Mouse (Mus musculus): ENCODE measurements at regions not wholly inside any gene's neighbourhood (a gene's known extent, or its start where the extent isn't known, plus 50 kb on each side); places are given as distances from the start of the nearest gene placed in this dataset.
"Not testable (repeated sequence)": the region's sequence is repeated elsewhere in the genome, so short reads cannot be mapped to it uniquely, and the experiment has no call there.

- no peak for DNase-seq
Observed at GRCm38 (mm10) chr6:6496789-6497188, 81.7 kb downstream of the Sem1 start.

GRCm38 (mm10) chr6:6496336-6496735 lies 82.1 kb downstream of the Sem1 start:
- no peak for DNase-seq

GRCm38 (mm10) chr6:6488191-6488590 lies 90.3 kb downstream of the Sem1 start:
- peak; percentile 16 for DNase-seq

- DNase-seq = not testable (repeated sequence)
Observed at GRCm38 (mm10) chr6:6481596-6481995, 96.9 kb downstream of the Sem1 start.

GRCm38 (mm10) chr6:6470397-6470796 lies 108.1 kb downstream of the Sem1 start:
- DNase-seq = no peak

- no peak for DNase-seq
Observed at GRCm38 (mm10) chr6:6467526-6467925, 110.9 kb downstream of the Sem1 start.

- no peak for DNase-seq
Observed at GRCm38 (mm10) chr6:6466231-6466630, 112.2 kb downstream of the Sem1 start.

- no peak for DNase-seq
Observed at GRCm38 (mm10) chr6:6463807-6464470, 114.5 kb downstream of the Sem1 start.

GRCm38 (mm10) chr6:6459918-6460239 lies 118.6 kb downstream of the Sem1 start:
- no peak for DNase-seq

GRCm38 (mm10) chr6:6459006-6459917 lies 119.2 kb downstream of the Sem1 start:
- DNase-seq = no peak

- DNase-seq = no peak
Observed at GRCm38 (mm10) chr6:6457726-6458125, 120.7 kb downstream of the Sem1 start.

GRCm38 (mm10) chr6:6457001-6457400 lies 121.5 kb downstream of the Sem1 start:
- no peak for DNase-seq

GRCm38 (mm10) chr6:6455566-6455965 lies 122.9 kb downstream of the Sem1 start:
- DNase-seq = no peak

- no peak for DNase-seq
Observed at GRCm38 (mm10) chr6:6454396-6454795, 124.1 kb downstream of the Sem1 start.

GRCm38 (mm10) chr6:6434855-6435254 lies 143.6 kb downstream of the Sem1 start:
- no peak for DNase-seq

- no peak for DNase-seq
Observed at GRCm38 (mm10) chr6:6434261-6434802, 144.1 kb downstream of the Sem1 start.

- DNase-seq = no peak
Observed at GRCm38 (mm10) chr6:6433179-6433578, 145.3 kb downstream of the Sem1 start.

GRCm38 (mm10) chr6:6414654-6415610 lies 163.5 kb downstream of the Sem1 start:
- DNase-seq = peak; percentile 6

- no peak for DNase-seq
Observed at GRCm38 (mm10) chr6:6397997-6398396, 180.5 kb downstream of the Sem1 start.

GRCm38 (mm10) chr6:6389454-6390445 lies 172.8 kb upstream of the Slc25a13 start:
- DNase-seq = no peak

- no peak for DNase-seq
Observed at GRCm38 (mm10) chr6:6388835-6389440, 172.0 kb upstream of the Slc25a13 start.
